Mouse (Mus musculus) MN1 (cell line): ENCODE results near the gene Rsu1.
"Not testable (repeated sequence)": the region's sequence is repeated elsewhere in the genome, so short reads cannot be mapped to it uniquely, and the experiment has no call there.

Experiments used
- DNase-seq: peaks from one replicate; pipeline ENCODE4 v3.0.0-alpha.2; 2016; ENCODE audit warnings: low spot score

Rsu1 gene

GRCm38 (mm10) chr2:13224546-13224945, 46.7 kb downstream of the Rsu1 start:
- DNase-seq: no peak

GRCm38 (mm10) chr2:13223451-13223850, 47.8 kb downstream of the Rsu1 start:
- DNase-seq: no peak

- no peak for DNase-seq
Observed at GRCm38 (mm10) chr2:13220141-13220540, 51.1 kb downstream of the Rsu1 start.

- no peak for DNase-seq
Observed at GRCm38 (mm10) chr2:13218112-13218511, 53.1 kb downstream of the Rsu1 start.

GRCm38 (mm10) chr2:13206825-13207224, 64.4 kb downstream of the Rsu1 start:
- DNase-seq: no peak

GRCm38 (mm10) chr2:13206367-13206766, 64.8 kb downstream of the Rsu1 start:
- DNase-seq: no peak

- no peak for DNase-seq
Observed at GRCm38 (mm10) chr2:13202805-13203475, 68.3 kb downstream of the Rsu1 start.

GRCm38 (mm10) chr2:13199713-13200112, 71.5 kb downstream of the Rsu1 start:
- no peak for DNase-seq

- no peak for DNase-seq
Observed at GRCm38 (mm10) chr2:13199033-13199432, 72.2 kb downstream of the Rsu1 start.

GRCm38 (mm10) chr2:13195540-13195939, 75.7 kb downstream of the Rsu1 start:
- no peak for DNase-seq

- no peak for DNase-seq
Observed at GRCm38 (mm10) chr2:13192157-13192556, 79.1 kb downstream of the Rsu1 start.

GRCm38 (mm10) chr2:13190767-13191166, 80.4 kb downstream of the Rsu1 start:
- no peak for DNase-seq

- no peak for DNase-seq
Observed at GRCm38 (mm10) chr2:13188831-13189495, 82.3 kb downstream of the Rsu1 start.

- DNase-seq: no peak
Observed at GRCm38 (mm10) chr2:13183124-13183523, 88.1 kb downstream of the Rsu1 start.

- not testable (repeated sequence) for DNase-seq
Observed at GRCm38 (mm10) chr2:13181899-13182298, 89.3 kb downstream of the Rsu1 start.

GRCm38 (mm10) chr2:13177698-13178395, 93.4 kb downstream of the Rsu1 start:
- no peak for DNase-seq

GRCm38 (mm10) chr2:13176304-13176620, 95.0 kb downstream of the Rsu1 start:
- DNase-seq: no peak

- no peak for DNase-seq
Observed at GRCm38 (mm10) chr2:13175536-13176303, 95.5 kb downstream of the Rsu1 start.

GRCm38 (mm10) chr2:13174461-13174860, 96.8 kb downstream of the Rsu1 start:
- no peak for DNase-seq

- no peak for DNase-seq
Observed at GRCm38 (mm10) chr2:13170651-13171050, 100.6 kb downstream of the Rsu1 start.

- DNase-seq: no peak
Observed at GRCm38 (mm10) chr2:13169962-13170361, 101.3 kb downstream of the Rsu1 start.

- DNase-seq: no peak
Observed at GRCm38 (mm10) chr2:13169158-13169890, 101.9 kb downstream of the Rsu1 start.
